Mouse (Mus musculus) CH12.LX (cell line): ENCODE measurements at regions not wholly inside any gene's neighbourhood (a gene's known extent, or its start where the extent isn't known, plus 50 kb on each side); places are given as distances from the start of the nearest gene placed in this dataset.

Experiments
- DNase-seq: peaks from one replicate; pipeline ENCODE4 v3.0.0-alpha.2; 2013; ENCODE audit errors: extremely low read depth
- H3K27ac ChIP-seq: 2 replicates; pipeline ENCODE4 v1.5.1; 2012; ENCODE audit warnings: low read depth, mild to moderate bottlenecking, control low read depth, moderate library complexity; ENCODE audit not compliant: insufficient read depth
- H3K27me3 ChIP-seq: replicated peaks from 2 replicates; pipeline ENCODE3; 2012; ENCODE audit warnings: inconsistent platforms
- H3K36me3 ChIP-seq, 2 experiments: replicated peaks in 1 of 2; 2 replicates each; pipeline versions ENCODE3 to v1.6.1; 2012; ENCODE audit warnings: inconsistent platforms in 1 of 2, low read length in 1 of 2, mild to moderate bottlenecking in 1 of 2, mixed read lengths in 1 of 2, moderate library complexity in 1 of 2; ENCODE audit not compliant: control insufficient read depth in 1 of 2, insufficient read depth in 1 of 2
- H3K4me1 ChIP-seq, 2 experiments: 2 replicates each; pipeline ENCODE4 v1.6.1; 2012; ENCODE audit warnings: inconsistent platforms in 1 of 2, moderate library complexity in 1 of 2; ENCODE audit not compliant: insufficient read depth in 2 of 2, control insufficient read depth in 1 of 2
- H3K4me2 ChIP-seq: 2 replicates; pipeline ENCODE4 v1.6.1; 2012; ENCODE audit warnings: low read depth, mild to moderate bottlenecking, control low read depth; ENCODE audit not compliant: poor library complexity, insufficient read depth, severe bottlenecking
- H3K4me3 ChIP-seq, 3 experiments: fragments of 150-350 bp in 1 of 3; sonication (generic) in 1 of 3; replicated peaks in 1 of 3; 2 replicates each; pipeline versions ENCODE3 to v1.5.1; 2011 to 2012; ENCODE audit warnings: low read depth in 2 of 3, low read length in 2 of 3, mild to moderate bottlenecking in 2 of 3, moderate library complexity in 2 of 3, control low read depth in 1 of 3, improper control_type of control experiment in 1 of 3, inconsistent platforms in 1 of 3, mixed read lengths in 1 of 3; ENCODE audit not compliant: poor library complexity in 1 of 3
- H3K79me2 ChIP-seq: replicated peaks from 2 replicates; pipeline ENCODE4 v1.6.1; 2012; ENCODE audit warnings: mild to moderate bottlenecking, moderate library complexity; ENCODE audit not compliant: control insufficient read depth, poor library complexity, insufficient read depth, severe bottlenecking; ENCODE audit errors: extremely low read depth
- H3K9ac ChIP-seq: 2 replicates; pipeline ENCODE4 v1.6.1; 2012; ENCODE audit warnings: low read depth, mild to moderate bottlenecking, control low read depth, moderate library complexity; ENCODE audit not compliant: insufficient read depth
- H3K9me3 ChIP-seq: replicated peaks from 2 replicates; pipeline ENCODE3; 2012; ENCODE audit warnings: low read length, inconsistent platforms, mixed read lengths
- BHLHE40 ChIP-seq: IDR thresholded peaks from 2 replicates; pipeline ENCODE4 v1.6.1; 2011; ENCODE audit warnings: mild to moderate bottlenecking, low read depth, low read length, improper control_type of control experiment
- CHD2 ChIP-seq: IDR thresholded peaks from 2 replicates; pipeline ENCODE4 v1.6.1; 2011; ENCODE audit warnings: low read length, improper control_type of control experiment
- CTCF ChIP-seq, 2 experiments: IDR thresholded peaks in 1 of 2; conservative IDR thresholded peaks in 1 of 2; 2 replicates each; pipeline ENCODE4 v1.5.1; 2011 to 2012; ENCODE audit warnings: low read depth in 2 of 2, low read length in 2 of 2, improper control_type of control experiment in 1 of 2, inconsistent platforms in 1 of 2, mild to moderate bottlenecking in 1 of 2, moderate library complexity in 1 of 2
- ELF1 ChIP-seq: IDR thresholded peaks from 2 replicates; pipeline ENCODE4 v1.6.1; 2014; ENCODE audit warnings: low read depth, mild to moderate bottlenecking, inconsistent platforms, low read length, improper control_type of control experiment
- EP300 ChIP-seq: IDR thresholded peaks from 2 replicates; pipeline ENCODE4 v1.6.1; 2011; ENCODE audit warnings: low read length, improper control_type of control experiment
- ETS1 ChIP-seq: conservative IDR thresholded peaks from 2 replicates; pipeline ENCODE4 v1.6.1; 2012; ENCODE audit warnings: low read depth, mild to moderate bottlenecking, inconsistent platforms, low read length, improper control_type of control experiment, moderate library complexity
- MAFK ChIP-seq: IDR thresholded peaks from 2 replicates; pipeline ENCODE4 v1.6.1; 2011; ENCODE audit warnings: low read length, improper control_type of control experiment; ENCODE audit not compliant: insufficient replicate concordance
- MAX ChIP-seq: IDR thresholded peaks from 2 replicates; pipeline ENCODE4 v1.6.1; 2011; ENCODE audit warnings: low read length, improper control_type of control experiment
- MAZ ChIP-seq: IDR thresholded peaks from 2 replicates; pipeline ENCODE4 v1.6.1; 2012; ENCODE audit warnings: low read depth, mild to moderate bottlenecking, inconsistent platforms, low read length, improper control_type of control experiment, moderate library complexity
- MEF2A ChIP-seq: IDR thresholded peaks from 2 replicates; pipeline ENCODE4 v1.6.1; 2014; ENCODE audit warnings: low read depth, mild to moderate bottlenecking, inconsistent platforms, low read length, improper control_type of control experiment, borderline replicate concordance
- MXI1 ChIP-seq: IDR thresholded peaks from 2 replicates; pipeline ENCODE4 v1.6.1; 2011; ENCODE audit warnings: mild to moderate bottlenecking, low read depth, low read length, improper control_type of control experiment
- NELFE ChIP-seq: IDR thresholded peaks from 2 replicates; pipeline ENCODE4 v1.6.1; 2011; ENCODE audit warnings: low read depth, low read length, improper control_type of control experiment
- POLR2A ChIP-seq: IDR thresholded peaks from 2 replicates; pipeline ENCODE4 v1.6.1; 2011; ENCODE audit warnings: low read depth, mild to moderate bottlenecking, improper control_type of control experiment, low read length
- POLR2AphosphoS2 ChIP-seq: IDR thresholded peaks from 2 replicates; pipeline ENCODE4 v1.6.1; 2011; ENCODE audit warnings: low read depth, low read length, improper control_type of control experiment
- RCOR1 ChIP-seq: conservative IDR thresholded peaks from 2 replicates; pipeline ENCODE4 v1.6.1; 2012; ENCODE audit warnings: low read depth, mild to moderate bottlenecking, inconsistent platforms, low read length, improper control_type of control experiment
- SMC3 ChIP-seq: IDR thresholded peaks from 2 replicates; pipeline ENCODE4 v1.6.1; 2011; ENCODE audit warnings: low read depth, low read length, improper control_type of control experiment
- TCF12 ChIP-seq: IDR thresholded peaks from 2 replicates; pipeline ENCODE4 v1.6.1; 2014; ENCODE audit warnings: low read depth, mild to moderate bottlenecking, inconsistent platforms, low read length, improper control_type of control experiment
- ZC3H11A ChIP-seq: IDR thresholded peaks from 2 replicates; pipeline ENCODE4 v1.6.1; 2012; ENCODE audit warnings: low read depth, mild to moderate bottlenecking, inconsistent platforms, low read length, improper control_type of control experiment
- ZNF384 ChIP-seq: IDR thresholded peaks from 2 replicates; pipeline ENCODE4 v1.6.1; 2012; ENCODE audit warnings: low read depth, low read length, improper control_type of control experiment, inconsistent platforms
- dilution Hi-C: fragments of 300-500 bp; cut with MboI; formaldehyde crosslinking; loops from 2 replicates; pipeline ENCODE4 v1.14.3; 2020; ENCODE audit warnings: low sequenced_read_pairs; ENCODE audit not compliant: extremely low pct_unique_long_range_greater_than_20kb, extremely low pct_ligation_motif_present
- in situ Hi-C: fragments of 300-500 bp; cut with MboI; formaldehyde crosslinking; loops from 3 replicates; pipeline ENCODE4 v1.14.3; 2019; ENCODE audit warnings: low sequenced_read_pairs, low pct_ligation_motif_present, low pct_unique_long_range_greater_than_20kb, mixed read lengths

DNA sequence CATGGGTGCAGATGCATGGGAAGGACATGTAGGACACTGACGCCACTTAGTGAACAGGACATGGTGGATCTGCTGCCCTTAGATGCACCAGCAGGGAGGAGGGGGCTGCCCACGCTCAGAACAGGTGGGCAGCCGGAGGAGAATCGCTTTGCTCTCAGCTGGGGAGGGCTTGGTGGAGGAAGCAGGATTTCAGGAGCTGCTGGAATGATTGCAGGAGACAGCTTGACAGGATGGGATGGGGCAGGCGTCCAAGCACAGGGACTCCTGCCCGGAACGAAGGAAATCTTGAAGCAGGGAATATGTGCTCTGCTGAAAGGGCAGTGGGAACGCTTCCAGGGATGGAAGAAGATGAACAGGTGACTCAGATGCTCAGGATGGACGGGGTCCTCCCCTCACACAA, 773.9 kb upstream of the Car8 start:
- no peak for DNase-seq
- H3K4me2 ChIP-seq: no peak overlapping the region
- H3K4me1 ChIP-seq: peaks cover 0 to 7% of the 10 kb centered on the region in 2 experiments; a peak in 1 of 4 replicates
- H3K27ac ChIP-seq: no peak overlapping the region
- in situ Hi-C loops: no loop called here
- H3K79me2 ChIP-seq: no peaks in the 10 kb centered on the region
- TF ChIP-seq ZNF384 (no peak), TCF12 (no peak), MAZ (no peak), SMC3 (no peak), BHLHE40 (no peak), RCOR1 (no peak), POLR2AphosphoS2 (no peak), MXI1 (no peak), MAX (no peak), ZC3H11A (no peak), ETS1 (no peak), ELF1 (no peak)
- TF ChIP-seq, all 38 proteins: peak for 0
- H3K27me3 ChIP-seq: no peaks in the 10 kb centered on the region
- no peaks in the 10 kb centered on the region for H3K36me3 ChIP-seq
- H3K4me3 ChIP-seq: no peak overlapping the region
- no peak overlapping the region for H3K9ac ChIP-seq
- dilution Hi-C loops: no loop called here
- H3K9me3 ChIP-seq: no peaks in the 10 kb centered on the region

DNA sequence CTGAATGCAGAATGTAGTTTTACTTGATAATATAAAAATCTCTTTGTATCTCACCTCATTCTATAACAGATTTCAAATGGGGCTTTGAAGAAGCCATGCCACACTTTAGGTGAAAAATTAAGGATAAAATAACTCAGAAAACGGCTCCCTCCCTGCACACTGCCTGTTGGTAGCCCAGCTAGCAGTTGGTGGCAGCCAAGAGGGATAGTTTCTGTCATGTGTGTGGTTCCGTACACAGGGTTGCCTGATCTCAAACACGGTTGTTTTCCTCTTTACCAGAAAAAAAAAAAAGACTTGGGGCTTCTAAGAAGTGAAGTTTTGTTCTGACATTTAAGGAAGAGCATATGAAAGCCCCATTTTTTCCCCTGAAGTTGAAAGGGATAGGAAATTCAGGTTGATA, 773.1 kb upstream of the Car8 start:
- H3K4me3 ChIP-seq: no peak overlapping the region
- in situ Hi-C loops (no loop called here), dilution Hi-C loops (no loop called here)
- H3K9ac ChIP-seq: no peak overlapping the region
- no peaks in the 10 kb centered on the region for H3K9me3 ChIP-seq
- H3K27ac ChIP-seq: no peak overlapping the region
- no peaks in the 10 kb centered on the region for H3K27me3 ChIP-seq
- TF ChIP-seq ZNF384: no peak
- no peak for TF ChIP-seq MAZ
- TF ChIP-seq CTCF (conservative IDR thresholded peaks at IDR 0.05 in 1 of 2, IDR thresholded peaks at IDR 0.05 in 1 of 2; ENCODE audit: low read depth in 2 of 2, low read length in 2 of 2): no peak
- H3K4me2 ChIP-seq: no peak overlapping the region
- H3K4me1 ChIP-seq: peaks cover 0 to 7% of the 10 kb centered on the region in 2 experiments; a peak in 1 of 4 replicates
- no peaks in the 10 kb centered on the region for H3K79me2 ChIP-seq
- DNase-seq: no peak
- H3K36me3 ChIP-seq: no peaks in the 10 kb centered on the region

DNA sequence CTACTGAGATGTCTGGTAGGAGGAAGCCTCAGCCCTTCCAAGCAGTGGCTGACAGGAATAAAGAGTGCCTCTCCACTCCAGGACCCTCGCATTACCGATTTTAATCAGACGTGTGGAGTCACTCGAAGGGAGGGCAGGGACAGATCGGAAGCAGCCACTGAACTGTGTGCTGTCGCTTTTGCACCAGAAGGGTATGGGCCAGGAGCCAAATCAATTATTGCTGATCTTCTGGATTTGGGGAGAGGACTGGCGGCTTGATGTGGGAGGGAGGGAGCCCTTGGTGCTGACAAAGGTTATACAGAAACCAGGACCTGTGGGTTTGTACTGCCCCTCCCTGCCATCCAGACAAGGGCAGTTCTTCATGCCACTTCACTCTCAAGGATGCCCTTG, 772.3 kb upstream of the Car8 start:
- in situ Hi-C loops: no loop called here
- no peak overlapping the region for H3K27ac ChIP-seq
- H3K79me2 ChIP-seq: no peaks in the 10 kb centered on the region
- H3K4me2 ChIP-seq: no peak overlapping the region
- H3K27me3 ChIP-seq: no peaks in the 10 kb centered on the region
- dilution Hi-C loops: no loop called here
- no peak overlapping the region for H3K9ac ChIP-seq
- H3K9me3 ChIP-seq: no peaks in the 10 kb centered on the region
- no peak overlapping the region for H3K4me3 ChIP-seq
- TF ChIP-seq NELFE: no peak
- TF ChIP-seq ELF1: no peak
- TF ChIP-seq CHD2: no peak
- TF ChIP-seq EP300: no peak
- TF ChIP-seq TCF12: no peak
- no peak for TF ChIP-seq POLR2A
- no peak for TF ChIP-seq MEF2A
- TF ChIP-seq MXI1: no peak
- TF ChIP-seq MAX: no peak
- TF ChIP-seq MAFK: no peak
- H3K4me1 ChIP-seq: peaks cover 0 to 7% of the 10 kb centered on the region in 2 experiments; a peak in 1 of 4 replicates
- no peaks in the 10 kb centered on the region for H3K36me3 ChIP-seq
- no peak for DNase-seq
